Mouse (Mus musculus) brain, embryonic 14.5 days (tissue): ENCODE measurements at regions not wholly inside any gene's neighbourhood (a gene's known extent, or its start where the extent isn't known, plus 50 kb on each side); places are given as distances from the start of the nearest gene placed in this dataset.

Experiments
- CTCF ChIP-seq: fragments of 200-500 bp; IDR thresholded peaks from 2 replicates; pipeline ENCODE4 v1.5.1; 2012; ENCODE audit warnings: inconsistent platforms, mild to moderate bottlenecking, moderate library complexity, borderline replicate concordance; ENCODE audit not compliant: insufficient read depth, insufficient read length; ENCODE audit errors: extremely low read depth
- POLR2A ChIP-seq: fragments of 200-500 bp; IDR thresholded peaks from 2 replicates; pipeline ENCODE4 v1.6.1; 2012; ENCODE audit warnings: mild to moderate bottlenecking, inconsistent platforms, borderline replicate concordance; ENCODE audit not compliant: poor library complexity, insufficient read depth, insufficient read length, severe bottlenecking; ENCODE audit errors: extremely low read depth

DNA sequence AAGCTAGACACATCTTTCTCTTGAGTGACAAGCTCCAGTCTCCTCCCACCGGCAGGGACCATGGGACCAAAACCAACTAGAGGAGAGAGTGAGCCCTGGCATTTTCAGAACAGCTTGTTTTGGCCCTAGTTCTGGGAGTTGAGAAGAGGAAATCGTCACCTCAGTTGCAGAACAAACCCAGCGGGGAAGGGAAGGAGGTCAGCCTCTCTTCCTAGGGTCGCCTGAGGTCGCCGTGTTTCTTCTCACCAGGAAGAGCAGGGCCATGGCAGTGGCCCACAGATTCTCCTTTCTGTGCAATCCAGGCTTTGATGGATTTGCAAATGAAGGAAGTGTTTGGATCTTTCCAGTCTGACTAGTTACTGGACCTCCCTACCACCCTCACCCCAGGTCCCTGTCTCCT lies 49.8 kb upstream of the Kcnj15 start:
- TF ChIP-seq POLR2A (no peak), CTCF (no peak)
